Mouse (Mus musculus): Measurements from ENCODE around the gene Kif21b. TPM values are rescaled to one million over a fixed set of nuclear protein-coding genes. Genes with fewer than 3 reads are reported as not detected.

The Kif21b gene
- polyA plus RNA-seq, 3 experiments from 2014 or later, result 23.8 to 43.9 (median 33.8) TPM

- ATAC-seq, result no peak
Observed at GRCm38 (mm10) chr1:136159830-136160229, 28.6 kb downstream of the Kif21b start.

GRCm38 (mm10) chr1:136160297-136160696 lies 29.1 kb downstream of the Kif21b start:
- ATAC-seq, result no peak

- ATAC-seq, result no peak
Observed at GRCm38 (mm10) chr1:136160930-136161329, 29.7 kb downstream of the Kif21b start.

GRCm38 (mm10) chr1:136161333-136161921 lies 30.2 kb downstream of the Kif21b start:
- ATAC-seq, result no peak

- ATAC-seq, result no peak
Observed at GRCm38 (mm10) chr1:136165436-136165835, 34.2 kb downstream of the Kif21b start.

GRCm38 (mm10) chr1:136167657-136168056 lies 36.5 kb downstream of the Kif21b start:
- no peak for ATAC-seq

- peak; percentile 68 for ATAC-seq
Observed at GRCm38 (mm10) chr1:136170109-136170508, 38.9 kb downstream of the Kif21b start.

GRCm38 (mm10) chr1:136172696-136173095 lies 41.5 kb downstream of the Kif21b start:
- no peak for ATAC-seq

- ATAC-seq, result peak; percentile 72
Observed at GRCm38 (mm10) chr1:136174101-136174606, 43.0 kb downstream of the Kif21b start.

- ATAC-seq, result peak; percentile 51
Observed at GRCm38 (mm10) chr1:136175183-136175582, 44.0 kb downstream of the Kif21b start.

GRCm38 (mm10) chr1:136177085-136177484 lies 45.9 kb downstream of the Kif21b start:
- ATAC-seq, result no peak

- no peak for ATAC-seq
Observed at GRCm38 (mm10) chr1:136178741-136179140, 47.6 kb downstream of the Kif21b start.

GRCm38 (mm10) chr1:136179511-136180001 lies 48.4 kb downstream of the Kif21b start:
- no peak for ATAC-seq

- no peak for ATAC-seq
Observed at GRCm38 (mm10) chr1:136190033-136190432, 58.8 kb downstream of the Kif21b start.

- ATAC-seq, result peak; percentile 35
Observed at GRCm38 (mm10) chr1:136212803-136213202, 81.6 kb downstream of the Kif21b start, which contains the start of gene Mroh3. TSS of gene Mroh3 (minus strand) at chr1:136212828.

- ATAC-seq, result no peak
Observed at GRCm38 (mm10) chr1:136214304-136214703, 83.1 kb downstream of the Kif21b start.

- ATAC-seq, result no peak
Observed at GRCm38 (mm10) chr1:136220037-136220871, 89.1 kb downstream of the Kif21b start.

GRCm38 (mm10) chr1:136222386-136222785 lies 91.2 kb downstream of the Kif21b start:
- no peak for ATAC-seq

- ATAC-seq, result no peak
Observed at GRCm38 (mm10) chr1:136223758-136224342, 92.7 kb downstream of the Kif21b start.

GRCm38 (mm10) chr1:136225846-136226245 lies 94.7 kb downstream of the Kif21b start:
- no peak for ATAC-seq

- ATAC-seq, result no peak
Observed at GRCm38 (mm10) chr1:136226626-136227025, 95.4 kb downstream of the Kif21b start.

Measured in inflammation-experienced regulatory T-cells, adult 6 months (primary cell).